Mouse (Mus musculus): ENCODE results near the gene Pgls. TPM values are rescaled to one million over a fixed set of nuclear protein-coding genes. Genes with fewer than 3 reads are reported as not detected.

The Pgls gene
- polyA plus RNA-seq, 1 experiment from 2014 or later, result 152 TPM

- H3K4me1 ChIP-seq (replicated peaks; ENCODE audit: control insufficient read depth, insufficient read depth, low read length), result peaks cover 15% of the 10 kb centered on the region
- H3K9ac ChIP-seq (ENCODE audit: low read depth, low read length), result peak overlapping the region; percentile 60
- H3K27me3 ChIP-seq (replicated peaks; ENCODE audit: control insufficient read depth, insufficient read depth, low read length), result peaks cover 13% of the 10 kb centered on the region; the same call in 1 of the 2 replicates
- peak overlapping the region; percentile 15; the same call in 1 of the 2 replicates for H3K27ac ChIP-seq (ENCODE audit: low read depth, low read length)
- H3K36me3 ChIP-seq (ENCODE audit: control insufficient read depth, insufficient read depth), result peaks cover 19% of the 10 kb centered on the region
- no peaks in the 10 kb centered on the region for H3K9me3 ChIP-seq (ENCODE audit: control insufficient read depth)
- H3K4me3 ChIP-seq (ENCODE audit: low read depth, low read length), result peak overlapping the region; percentile 49
- 7% methylated on average over 16 of the region's 16 CpGs for WGBS
- no peak for ATAC-seq
- peak overlapping the region; percentile 98 for H3K4me2 ChIP-seq (replicated peaks; ENCODE audit: low read depth)
- TF ChIP-seq CTCF (IDR thresholded peaks at IDR 0.05; ENCODE audit: low read depth), result no peak
These were observed 36.6 kb downstream of the Pgls start for GRCm38 (mm10) chr8:71628396-71629095.

GRCm38 (mm10) chr8:71629096-71629697 lies 37.2 kb downstream of the Pgls start:
- peak; percentile 81 for ATAC-seq
- peak overlapping the region; percentile 28; the same call in 1 of the 2 replicates for H3K27ac ChIP-seq (ENCODE audit: low read depth, low read length)
- under 1% methylated on average over 54 of the region's 55 CpGs for WGBS

GRCm38 (mm10) chr8:71629781-71630212 lies 37.8 kb downstream of the Pgls start:
- Histone ChIP-seq H3K27ac (ENCODE audit: low read depth, low read length) (no peak overlapping the region), H3K36me3 (ENCODE audit: control insufficient read depth, insufficient read depth) (peaks cover 6% of the 10 kb centered on the region), H3K27me3 (replicated peaks; ENCODE audit: control insufficient read depth, insufficient read depth, low read length) (peaks cover 19% of the 10 kb centered on the region), H3K4me3 (ENCODE audit: low read depth, low read length) (peak overlapping the region; percentile 49), H3K4me1 (replicated peaks; ENCODE audit: control insufficient read depth, insufficient read depth, low read length) (peaks cover 17% of the 10 kb centered on the region), H3K4me2 (replicated peaks; ENCODE audit: low read depth) (peak overlapping the region; percentile 98), H3K9ac (ENCODE audit: low read depth, low read length) (no peak overlapping the region), H3K9me3 (ENCODE audit: control insufficient read depth) (no peaks in the 10 kb centered on the region)
- 6% methylated on average over 25 of the region's 25 CpGs for WGBS
- no peak for TF ChIP-seq CTCF (IDR thresholded peaks at IDR 0.05; ENCODE audit: low read depth)
- peak; percentile 9; the same call in 1 of the 2 replicates for ATAC-seq

More at GRCm38 (mm10) chr8:71629096-71629697, 37.2 kb downstream of the Pgls start:
- peak overlapping the region; percentile 98 for H3K4me2 ChIP-seq (replicated peaks; ENCODE audit: low read depth)
- H3K9ac ChIP-seq (ENCODE audit: low read depth, low read length), result peak overlapping the region; percentile 60
- peaks cover 12% of the 10 kb centered on the region for H3K36me3 ChIP-seq (ENCODE audit: control insufficient read depth, insufficient read depth)
- peaks cover 17% of the 10 kb centered on the region for H3K4me1 ChIP-seq (replicated peaks; ENCODE audit: control insufficient read depth, insufficient read depth, low read length)
- TF ChIP-seq CTCF (IDR thresholded peaks at IDR 0.05; ENCODE audit: low read depth), result peak; percentile 73
- peak overlapping the region; percentile 49 for H3K4me3 ChIP-seq (ENCODE audit: low read depth, low read length)
- peaks cover 19% of the 10 kb centered on the region for H3K27me3 ChIP-seq (replicated peaks; ENCODE audit: control insufficient read depth, insufficient read depth, low read length)
- no peaks in the 10 kb centered on the region for H3K9me3 ChIP-seq (ENCODE audit: control insufficient read depth)

- H3K4me2 ChIP-seq (replicated peaks; ENCODE audit: low read depth), result no peak overlapping the region
- TF ChIP-seq CTCF (IDR thresholded peaks at IDR 0.05; ENCODE audit: low read depth), result no peak
- no peaks in the 10 kb centered on the region; the same call in 1 of the 2 replicates for H3K36me3 ChIP-seq (ENCODE audit: control insufficient read depth, insufficient read depth)
- no peak overlapping the region for H3K4me3 ChIP-seq (ENCODE audit: low read depth, low read length)
- H3K9me3 ChIP-seq (ENCODE audit: control insufficient read depth), result no peaks in the 10 kb centered on the region
- 89% methylated on average over 6 of the region's 6 CpGs for WGBS
- peaks cover 19% of the 10 kb centered on the region for H3K27me3 ChIP-seq (replicated peaks; ENCODE audit: control insufficient read depth, insufficient read depth, low read length)
- ATAC-seq, result no peak
- H3K27ac ChIP-seq (ENCODE audit: low read depth, low read length), result no peak overlapping the region
- no peak overlapping the region for H3K9ac ChIP-seq (ENCODE audit: low read depth, low read length)
- peaks cover 17% of the 10 kb centered on the region for H3K4me1 ChIP-seq (replicated peaks; ENCODE audit: control insufficient read depth, insufficient read depth, low read length)
These were observed 38.8 kb downstream of the Pgls start for GRCm38 (mm10) chr8:71630761-71631160.

- Histone ChIP-seq H3K4me3 (ENCODE audit: low read depth, low read length) (no peak overlapping the region), H3K27ac (ENCODE audit: low read depth, low read length) (no peak overlapping the region), H3K9ac (ENCODE audit: low read depth, low read length) (no peak overlapping the region), H3K4me2 (replicated peaks; ENCODE audit: low read depth) (no peak overlapping the region), H3K4me1 (replicated peaks; ENCODE audit: control insufficient read depth, insufficient read depth, low read length) (peaks cover 17% of the 10 kb centered on the region), H3K9me3 (ENCODE audit: control insufficient read depth) (no peaks in the 10 kb centered on the region), H3K36me3 (ENCODE audit: control insufficient read depth, insufficient read depth) (no peaks in the 10 kb centered on the region), H3K27me3 (replicated peaks; ENCODE audit: control insufficient read depth, insufficient read depth, low read length) (peaks cover 19% of the 10 kb centered on the region)
- TF ChIP-seq CTCF (IDR thresholded peaks at IDR 0.05; ENCODE audit: low read depth), result no peak
- 40% methylated on average over 2 of the region's 2 CpGs for WGBS
- ATAC-seq, result no peak
These were observed 39.9 kb downstream of the Pgls start for GRCm38 (mm10) chr8:71631897-71632296.

- Histone ChIP-seq H3K9ac (ENCODE audit: low read depth, low read length) (no peak overlapping the region), H3K27me3 (replicated peaks; ENCODE audit: control insufficient read depth, insufficient read depth, low read length) (peaks cover 19% of the 10 kb centered on the region), H3K4me1 (replicated peaks; ENCODE audit: control insufficient read depth, insufficient read depth, low read length) (peaks cover 14% of the 10 kb centered on the region), H3K4me2 (replicated peaks; ENCODE audit: low read depth) (peak overlapping the region; percentile 49), H3K27ac (ENCODE audit: low read depth, low read length) (no peak overlapping the region), H3K36me3 (ENCODE audit: control insufficient read depth, insufficient read depth) (no peaks in the 10 kb centered on the region), H3K4me3 (ENCODE audit: low read depth, low read length) (no peak overlapping the region), H3K9me3 (ENCODE audit: control insufficient read depth) (no peaks in the 10 kb centered on the region)
- TF ChIP-seq CTCF (IDR thresholded peaks at IDR 0.05; ENCODE audit: low read depth), result peak; percentile 73
- ATAC-seq, result no peak
- WGBS, result 22% methylated on average over 19 of the region's 22 CpGs
These were observed 41.2 kb downstream of the Pgls start for GRCm38 (mm10) chr8:71633164-71633563.

Data from intestine, postnatal 0 days (tissue).